Mouse (Mus musculus): ENCODE measurements at regions not wholly inside any gene's neighbourhood (a gene's known extent, or its start where the extent isn't known, plus 50 kb on each side); places are given as distances from the start of the nearest gene placed in this dataset.
"Not testable (repeated sequence)": the region's sequence is repeated elsewhere in the genome, so short reads cannot be mapped to it uniquely, and the experiment has no call there.

GRCm38 (mm10) chr3:58238111-58238510 lies 176.4 kb upstream of the Tsc22d2 start:
- no peak overlapping the region for H3K4me3 ChIP-seq (replicated peaks)
- H3K9me3 ChIP-seq (ENCODE audit: control insufficient read depth, low read length): no peaks in the 10 kb centered on the region
- H3K36me3 ChIP-seq (ENCODE audit: control insufficient read depth): no peaks in the 10 kb centered on the region
- H3K4me1 ChIP-seq (ENCODE audit: control insufficient read depth): no peaks in the 10 kb centered on the region
- no peaks in the 10 kb centered on the region for H3K27me3 ChIP-seq (ENCODE audit: control insufficient read depth)
- no peak for TF ChIP-seq GATA1 (IDR thresholded peaks at IDR 0.05; ENCODE audit: low read length)
- no peak for TF ChIP-seq TAL1 (IDR thresholded peaks at IDR 0.05; ENCODE audit: low read length)

GRCm38 (mm10) chr3:58240775-58241174 lies 173.7 kb upstream of the Tsc22d2 start:
- TF ChIP-seq TAL1 (IDR thresholded peaks at IDR 0.05; ENCODE audit: low read length): no peak
- no peak for TF ChIP-seq GATA1 (IDR thresholded peaks at IDR 0.05; ENCODE audit: low read length)
- H3K27me3 ChIP-seq (ENCODE audit: control insufficient read depth): no peaks in the 10 kb centered on the region

GRCm38 (mm10) chr3:58245361-58245760 lies 169.2 kb upstream of the Tsc22d2 start:
- Histone ChIP-seq H3K36me3 (ENCODE audit: control insufficient read depth) (no peaks in the 10 kb centered on the region), H3K9me3 (ENCODE audit: control insufficient read depth, low read length) (no peaks in the 10 kb centered on the region), H3K4me3 (replicated peaks) (no peak overlapping the region), H3K27me3 (ENCODE audit: control insufficient read depth) (no peaks in the 10 kb centered on the region), H3K4me1 (ENCODE audit: control insufficient read depth) (no peaks in the 10 kb centered on the region)
- TF ChIP-seq TAL1 (IDR thresholded peaks at IDR 0.05; ENCODE audit: low read length): no peak
- no peak for TF ChIP-seq GATA1 (IDR thresholded peaks at IDR 0.05; ENCODE audit: low read length)

More at GRCm38 (mm10) chr3:58240775-58241174, 173.7 kb upstream of the Tsc22d2 start:
- H3K4me1 ChIP-seq (ENCODE audit: control insufficient read depth): no peaks in the 10 kb centered on the region
- no peak overlapping the region for H3K4me3 ChIP-seq (replicated peaks)
- no peaks in the 10 kb centered on the region for H3K9me3 ChIP-seq (ENCODE audit: control insufficient read depth, low read length)
- H3K36me3 ChIP-seq (ENCODE audit: control insufficient read depth): no peaks in the 10 kb centered on the region

GRCm38 (mm10) chr3:58247989-58248388 lies 166.5 kb upstream of the Tsc22d2 start:
- no peak for TF ChIP-seq GATA1 (IDR thresholded peaks at IDR 0.05; ENCODE audit: low read length)
- TF ChIP-seq TAL1 (IDR thresholded peaks at IDR 0.05; ENCODE audit: low read length): no peak
- Histone ChIP-seq H3K4me3 (replicated peaks) (no peak overlapping the region), H3K36me3 (ENCODE audit: control insufficient read depth) (no peaks in the 10 kb centered on the region), H3K9me3 (ENCODE audit: control insufficient read depth, low read length) (no peaks in the 10 kb centered on the region), H3K27me3 (ENCODE audit: control insufficient read depth) (no peaks in the 10 kb centered on the region), H3K4me1 (ENCODE audit: control insufficient read depth) (no peaks in the 10 kb centered on the region)

GRCm38 (mm10) chr3:58253942-58254341 lies 160.6 kb upstream of the Tsc22d2 start:
- Histone ChIP-seq H3K27me3 (ENCODE audit: control insufficient read depth) (no peaks in the 10 kb centered on the region), H3K4me1 (ENCODE audit: control insufficient read depth) (no peaks in the 10 kb centered on the region), H3K4me3 (replicated peaks) (no peak overlapping the region), H3K36me3 (ENCODE audit: control insufficient read depth) (no peaks in the 10 kb centered on the region), H3K9me3 (ENCODE audit: control insufficient read depth, low read length) (no peaks in the 10 kb centered on the region)
- no peak for TF ChIP-seq GATA1 (IDR thresholded peaks at IDR 0.05; ENCODE audit: low read length)
- TF ChIP-seq TAL1 (IDR thresholded peaks at IDR 0.05; ENCODE audit: low read length): no peak

GRCm38 (mm10) chr3:58267606-58268325 lies 146.7 kb upstream of the Tsc22d2 start:
- Histone ChIP-seq H3K36me3 (ENCODE audit: control insufficient read depth) (no peaks in the 10 kb centered on the region), H3K9me3 (ENCODE audit: control insufficient read depth, low read length) (no peaks in the 10 kb centered on the region), H3K4me1 (ENCODE audit: control insufficient read depth) (no peaks in the 10 kb centered on the region), H3K27me3 (ENCODE audit: control insufficient read depth) (no peaks in the 10 kb centered on the region), H3K4me3 (replicated peaks) (no peak overlapping the region)
- TF ChIP-seq TAL1 (IDR thresholded peaks at IDR 0.05; ENCODE audit: low read length) (no peak), GATA1 (IDR thresholded peaks at IDR 0.05; ENCODE audit: low read length) (no peak)

GRCm38 (mm10) chr3:58271441-58271840 lies 143.1 kb upstream of the Tsc22d2 start:
- H3K36me3 ChIP-seq (ENCODE audit: control insufficient read depth); H3K4me3 ChIP-seq (replicated peaks); H3K4me1 ChIP-seq (ENCODE audit: control insufficient read depth); H3K9me3 ChIP-seq (ENCODE audit: control insufficient read depth, low read length); H3K27me3 ChIP-seq (ENCODE audit: control insufficient read depth): not testable (repeated sequence)

- no peak for TF ChIP-seq TAL1 (IDR thresholded peaks at IDR 0.05; ENCODE audit: low read length)
- TF ChIP-seq GATA1 (IDR thresholded peaks at IDR 0.05; ENCODE audit: low read length): no peak
- no peaks in the 10 kb centered on the region for H3K4me1 ChIP-seq (ENCODE audit: control insufficient read depth)
- no peaks in the 10 kb centered on the region for H3K36me3 ChIP-seq (ENCODE audit: control insufficient read depth)
- H3K9me3 ChIP-seq (ENCODE audit: control insufficient read depth, low read length): no peaks in the 10 kb centered on the region
- H3K27me3 ChIP-seq (ENCODE audit: control insufficient read depth): no peaks in the 10 kb centered on the region
- no peak overlapping the region for H3K4me3 ChIP-seq (replicated peaks)
Observed at GRCm38 (mm10) chr3:58281291-58281690, 133.2 kb upstream of the Tsc22d2 start.

GRCm38 (mm10) chr3:58284371-58284770 lies 130.1 kb upstream of the Tsc22d2 start:
- H3K27me3 ChIP-seq (ENCODE audit: control insufficient read depth); H3K9me3 ChIP-seq (ENCODE audit: control insufficient read depth, low read length); H3K4me1 ChIP-seq (ENCODE audit: control insufficient read depth); H3K4me3 ChIP-seq (replicated peaks); H3K36me3 ChIP-seq (ENCODE audit: control insufficient read depth): not testable (repeated sequence)

- H3K4me3 ChIP-seq (replicated peaks): no peak overlapping the region
- no peaks in the 10 kb centered on the region for H3K27me3 ChIP-seq (ENCODE audit: control insufficient read depth)
- no peaks in the 10 kb centered on the region for H3K4me1 ChIP-seq (ENCODE audit: control insufficient read depth)
- no peaks in the 10 kb centered on the region for H3K36me3 ChIP-seq (ENCODE audit: control insufficient read depth)
- no peaks in the 10 kb centered on the region for H3K9me3 ChIP-seq (ENCODE audit: control insufficient read depth, low read length)
- no peak for TF ChIP-seq GATA1 (IDR thresholded peaks at IDR 0.05; ENCODE audit: low read length)
- no peak for TF ChIP-seq TAL1 (IDR thresholded peaks at IDR 0.05; ENCODE audit: low read length)
Observed at GRCm38 (mm10) chr3:58295810-58296209, 118.7 kb upstream of the Tsc22d2 start.

Data from erythroblast, embryonic 14.5 days (primary cell).